Mouse (Mus musculus) ES-Bruce4 (cell line): ENCODE measurements at regions not wholly inside any gene's neighbourhood (a gene's known extent, or its start where the extent isn't known, plus 50 kb on each side); places are given as distances from the start of the nearest gene placed in this dataset.

Experiments used
- H3K27ac ChIP-seq: 2 replicates; pipeline ENCODE4 v1.5.1; 2012; ENCODE audit warnings: low read length, inconsistent platforms; ENCODE audit not compliant: insufficient read depth
- H3K27me3 ChIP-seq: 2 replicates; pipeline ENCODE4 v1.6.1; 2012; ENCODE audit warnings: mild to moderate bottlenecking, low read length, inconsistent platforms; ENCODE audit not compliant: control insufficient read depth, poor library complexity, insufficient read depth, severe bottlenecking
- H3K36me3 ChIP-seq: 2 replicates; pipeline ENCODE4 v1.6.1; 2012; ENCODE audit warnings: inconsistent platforms, mild to moderate bottlenecking, low read length, moderate library complexity; ENCODE audit not compliant: control insufficient read depth, poor library complexity, insufficient read depth, severe bottlenecking
- H3K4me1 ChIP-seq: one replicate; pipeline ENCODE4 v1.8.1; 2011; ENCODE audit warnings: low read length; ENCODE audit not compliant: control insufficient read depth, insufficient read depth
- H3K4me3 ChIP-seq: 2 replicates; pipeline ENCODE4 v1.5.1; 2011; ENCODE audit warnings: low read depth, mild to moderate bottlenecking, low read length
- H3K9ac ChIP-seq: 2 replicates; pipeline ENCODE4 v1.6.1; 2012; ENCODE audit warnings: low read depth, mild to moderate bottlenecking, inconsistent platforms; ENCODE audit not compliant: poor library complexity, severe bottlenecking
- H3K9me3 ChIP-seq: replicated peaks from 2 replicates; pipeline ENCODE4 v1.6.1; 2012; ENCODE audit warnings: mild to moderate bottlenecking, low read length, inconsistent platforms; ENCODE audit not compliant: control insufficient read depth, poor library complexity, insufficient read depth, severe bottlenecking
- CTCF ChIP-seq: IDR thresholded peaks from one replicate; pipeline ENCODE4 v1.8.1; 2011; ENCODE audit warnings: low read depth, low read length
- EP300 ChIP-seq: IDR thresholded peaks from 2 replicates; pipeline ENCODE4 v1.6.1; 2011; ENCODE audit warnings: low read depth, low read length; ENCODE audit not compliant: insufficient read depth
- POLR2A ChIP-seq: IDR thresholded peaks from one replicate; pipeline ENCODE4 v1.8.1; 2011; ENCODE audit warnings: low read length; ENCODE audit not compliant: insufficient read depth

- Histone ChIP-seq H3K9ac (no peak overlapping the region), H3K27me3 (no peaks in the 10 kb centered on the region), H3K27ac (no peak overlapping the region), H3K36me3 (no peaks in the 10 kb centered on the region), H3K4me1 (no peaks in the 10 kb centered on the region), H3K4me3 (no peak overlapping the region), H3K9me3 (no peaks in the 10 kb centered on the region)
- no peak for TF ChIP-seq POLR2A
- no peak for TF ChIP-seq EP300
- TF ChIP-seq CTCF, result peak; percentile 21
These were observed 81.0 kb upstream of the Ccdc39 start for GRCm38 (mm10) chr3:33925072-33925471.

DNA sequence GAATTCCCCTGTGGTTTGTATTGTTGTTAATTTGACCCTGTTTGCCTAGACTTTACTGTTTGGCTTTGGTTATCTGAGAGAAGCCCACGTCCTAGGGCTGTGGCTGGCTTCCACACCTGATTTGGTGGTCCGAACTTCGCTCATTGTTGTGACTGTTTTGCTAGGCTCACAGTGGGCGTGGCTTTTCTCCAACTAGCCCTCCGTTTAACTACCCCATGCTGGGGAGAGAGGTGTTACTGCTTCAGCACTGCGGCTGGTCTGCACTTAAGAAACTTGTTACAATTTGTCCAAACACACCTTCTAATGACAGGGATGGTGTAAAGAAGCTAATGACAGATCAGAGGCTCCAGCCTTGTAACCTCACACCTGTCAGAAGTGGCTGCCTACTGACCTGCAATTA, 64.7 kb upstream of the Fxr1 start:
- Histone ChIP-seq H3K27ac (no peak overlapping the region), H3K27me3 (no peaks in the 10 kb centered on the region), H3K4me3 (no peak overlapping the region), H3K36me3 (no peaks in the 10 kb centered on the region), H3K9me3 (no peaks in the 10 kb centered on the region), H3K9ac (no peak overlapping the region), H3K4me1 (no peaks in the 10 kb centered on the region)
- no peak for TF ChIP-seq POLR2A
- no peak for TF ChIP-seq EP300
- TF ChIP-seq CTCF, result no peak

GRCm38 (mm10) chr3:33955854-33956624, 63.7 kb upstream of the Fxr1 start:
- TF ChIP-seq EP300, result no peak
- TF ChIP-seq CTCF, result peak; percentile 73
- peak overlapping the region; percentile 38 for H3K4me3 ChIP-seq

DNA sequence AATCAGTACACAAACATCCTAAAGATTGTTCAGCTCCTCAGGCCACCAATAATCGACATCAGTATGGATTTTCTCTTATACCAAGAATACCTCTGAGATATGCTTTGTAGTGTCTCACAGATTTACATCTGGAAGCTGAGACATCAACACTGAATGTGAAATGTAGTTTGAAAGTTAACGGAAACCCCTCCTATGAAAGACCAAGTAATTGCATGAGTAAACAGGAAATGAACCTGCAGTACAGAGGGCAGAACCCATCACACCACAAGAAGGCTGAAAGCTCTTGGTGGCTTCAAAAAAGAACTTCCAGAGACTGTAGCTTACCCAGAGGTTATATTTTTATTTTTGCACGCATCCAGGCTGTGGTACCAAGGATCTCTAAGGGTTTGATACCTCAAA, 63.1 kb upstream of the Fxr1 start:
- H3K36me3 ChIP-seq, result no peaks in the 10 kb centered on the region
- no peaks in the 10 kb centered on the region for H3K4me1 ChIP-seq
- H3K9me3 ChIP-seq, result no peaks in the 10 kb centered on the region
- H3K27me3 ChIP-seq, result no peaks in the 10 kb centered on the region
- TF ChIP-seq CTCF, result no peak
- TF ChIP-seq POLR2A, result no peak
- no peak overlapping the region for H3K27ac ChIP-seq
- H3K4me3 ChIP-seq, result no peak overlapping the region
- no peak overlapping the region for H3K9ac ChIP-seq

More at GRCm38 (mm10) chr3:33955854-33956624, 63.7 kb upstream of the Fxr1 start:
- no peak overlapping the region for H3K27ac ChIP-seq
- H3K4me1 ChIP-seq, result no peaks in the 10 kb centered on the region
- H3K9ac ChIP-seq, result no peak overlapping the region
- no peaks in the 10 kb centered on the region for H3K9me3 ChIP-seq
- no peaks in the 10 kb centered on the region for H3K36me3 ChIP-seq
- no peaks in the 10 kb centered on the region for H3K27me3 ChIP-seq

- Histone ChIP-seq H3K36me3 (no peaks in the 10 kb centered on the region), H3K9me3 (no peaks in the 10 kb centered on the region)
- TF ChIP-seq CTCF (no peak), POLR2A (no peak), EP300 (no peak)
These were observed 62.1 kb upstream of the Fxr1 start for GRCm38 (mm10) chr3:33957676-33958075.

DNA sequence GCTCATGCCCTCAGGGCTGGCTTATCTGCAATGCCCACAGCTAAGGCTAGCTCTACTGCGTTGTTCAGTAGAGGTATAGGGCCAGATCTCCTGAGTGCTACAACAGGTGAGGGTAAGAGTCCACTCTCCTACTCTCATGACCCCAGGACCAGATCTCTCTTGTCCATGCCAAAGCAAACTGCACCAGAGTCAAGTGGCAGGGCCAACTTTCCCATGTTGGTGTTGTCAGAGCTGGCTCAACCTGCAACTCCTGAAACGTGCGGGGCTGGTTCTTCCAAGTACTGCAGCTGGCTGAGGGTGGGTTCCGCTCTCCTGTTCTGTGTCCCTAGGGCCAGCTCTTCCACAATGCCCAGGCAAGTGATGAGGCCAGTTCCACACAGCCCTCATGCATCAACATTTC, 61.5 kb upstream of the Fxr1 start:
- no peaks in the 10 kb centered on the region for H3K27me3 ChIP-seq
- no peak overlapping the region for H3K9ac ChIP-seq
- no peak overlapping the region for H3K27ac ChIP-seq
- H3K4me1 ChIP-seq, result no peaks in the 10 kb centered on the region
- no peak overlapping the region for H3K4me3 ChIP-seq
- H3K36me3 ChIP-seq, result no peaks in the 10 kb centered on the region
- TF ChIP-seq CTCF (no peak), EP300 (no peak), POLR2A (no peak)
- H3K9me3 ChIP-seq, result no peaks in the 10 kb centered on the region

More at GRCm38 (mm10) chr3:33957676-33958075, 62.1 kb upstream of the Fxr1 start:
- Histone ChIP-seq H3K4me1 (no peaks in the 10 kb centered on the region), H3K9ac (no peak overlapping the region), H3K27me3 (no peaks in the 10 kb centered on the region), H3K27ac (no peak overlapping the region), H3K4me3 (no peak overlapping the region)
